Mouse (Mus musculus) neural tube, embryonic 14.5 days (tissue): ENCODE measurements around the gene Lamc3. TPM values are rescaled to one million over a fixed set of nuclear protein-coding genes. Genes with fewer than 3 reads are reported as not detected.

Source experiments
- ATAC-seq: fragments of 200-750 bp; cut with Nextera tagmentation; 2 replicates; pipeline ENCODE4 v1.8.0; 2017; ENCODE audit warnings: low read depth, mild to moderate bottlenecking, moderate TSS enrichment, moderate library complexity
- H3K27ac ChIP-seq: fragments of 300-500 bp; sonication (generic); 2 replicates; pipeline ENCODE4 v1.5.1; 2014; ENCODE audit warnings: low read depth, mild to moderate bottlenecking, control low read depth, low read length, moderate library complexity, mixed read lengths
- H3K27me3 ChIP-seq: fragments of 300-500 bp; sonication (generic); 2 replicates; pipeline ENCODE4 v1.6.1; 2014; ENCODE audit warnings: low read length; ENCODE audit not compliant: control insufficient read depth, insufficient read depth
- H3K36me3 ChIP-seq: fragments of 300-500 bp; sonication (generic); 2 replicates; pipeline ENCODE4 v1.6.1; 2014; ENCODE audit warnings: low read length, mixed read lengths; ENCODE audit not compliant: control insufficient read depth, insufficient read depth
- H3K4me1 ChIP-seq: fragments of 300-500 bp; sonication (generic); 2 replicates; pipeline ENCODE4 v1.6.1; 2014; ENCODE audit warnings: low read length; ENCODE audit not compliant: control insufficient read depth, insufficient read depth
- H3K4me2 ChIP-seq: fragments of 300-500 bp; sonication (generic); 2 replicates; pipeline ENCODE4 v1.6.1; 2014; ENCODE audit warnings: mild to moderate bottlenecking, low read depth, low read length, control low read depth
- H3K4me3 ChIP-seq: fragments of 300-500 bp; sonication (generic); 2 replicates; pipeline ENCODE4 v1.5.1; 2014; ENCODE audit warnings: low read depth, low read length, control low read depth, mixed read lengths
- H3K9ac ChIP-seq: fragments of 300-500 bp; sonication (generic); replicated peaks from 2 replicates; pipeline ENCODE4 v1.6.1; 2014; ENCODE audit warnings: low read depth, mild to moderate bottlenecking, control low read depth, low read length, mixed read lengths
- H3K9me3 ChIP-seq: fragments of 300-500 bp; sonication (generic); 2 replicates; pipeline ENCODE4 v1.6.1; 2016; ENCODE audit warnings: low read length; ENCODE audit not compliant: control insufficient read depth
- WGBS: fragments of 180-500 bp; shearing (Covaris S2); extraction: QIAGEN DNeasy Blood & Tissue Kit; methylation state at CpG from one replicate; pipeline ENCODE4 v1.1.7; 2014; 5-methylcytosine and 5-hydroxymethylcytosine counted together
- polyA plus RNA-seq: library from polyadenylated mRNA; unstranded; fragments of >200 nt; fragmentation: Nextera tagmentation; extraction: Ambion mirVana; gene quantifications from 2 replicates; pipeline ENCODE4 v1.2.1, GENCODE M21; 2014

The Lamc3 gene
- polyA plus RNA-seq, 1 experiment from 2014 or later, result 0.60 TPM

- no peak for ATAC-seq
- Histone ChIP-seq H3K36me3 (no peaks in the 10 kb centered on the region), H3K4me2 (no peak overlapping the region), H3K27me3 (no peaks in the 10 kb centered on the region), H3K9me3 (no peaks in the 10 kb centered on the region), H3K4me1 (no peaks in the 10 kb centered on the region; the same call in 1 of the 2 replicates), H3K4me3 (no peak overlapping the region), H3K27ac (no peak overlapping the region), H3K9ac (no peak overlapping the region)
- WGBS, result 92% methylated on average over 3 of the region's 3 CpGs
Measured at GRCm38 (mm10) chr2:31964191-31964590, 77.1 kb downstream of the Lamc3 start.

DNA sequence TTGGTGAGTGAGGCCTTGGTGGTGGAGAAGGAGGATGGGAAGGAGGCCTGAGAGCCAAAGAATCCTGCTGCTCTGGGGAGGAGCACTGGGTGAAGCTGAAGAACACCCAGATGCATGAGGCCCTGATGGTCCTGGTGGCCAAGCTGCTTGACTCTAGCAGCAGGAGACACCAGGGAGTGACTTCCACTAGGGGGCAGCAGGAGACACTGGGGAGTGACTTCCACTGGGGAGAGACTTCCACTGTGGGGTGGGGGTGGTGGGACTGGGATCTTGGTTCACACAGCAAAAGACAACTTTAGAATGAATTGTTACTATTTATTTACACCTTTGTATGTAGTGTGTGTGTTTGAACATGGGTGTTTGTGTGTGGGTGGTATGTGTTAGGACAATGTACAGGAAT lies 78.0 kb downstream of the Lamc3 start:
- no peak overlapping the region for H3K9ac ChIP-seq
- H3K36me3 ChIP-seq, result no peaks in the 10 kb centered on the region
- ATAC-seq, result no peak
- no peak overlapping the region for H3K27ac ChIP-seq
- no peaks in the 10 kb centered on the region; the same call in 1 of the 2 replicates for H3K4me1 ChIP-seq
- no peak overlapping the region for H3K4me3 ChIP-seq
- H3K27me3 ChIP-seq, result no peaks in the 10 kb centered on the region
- no peak overlapping the region for H3K4me2 ChIP-seq
- no peaks in the 10 kb centered on the region for H3K9me3 ChIP-seq

- Histone ChIP-seq H3K27me3 (no peaks in the 10 kb centered on the region), H3K4me2 (no peak overlapping the region), H3K9me3 (no peaks in the 10 kb centered on the region), H3K9ac (no peak overlapping the region), H3K4me1 (no peaks in the 10 kb centered on the region; the same call in 1 of the 2 replicates), H3K27ac (no peak overlapping the region), H3K4me3 (no peak overlapping the region), H3K36me3 (0 out of 2 replicates have a peak, but pooled peaks cover 8% of the 10 kb centered on the region)
- WGBS, result 77% methylated on average over 8 of the region's 8 CpGs
- ATAC-seq, result no peak
Measured at GRCm38 (mm10) chr2:31966801-31967200, 79.7 kb downstream of the Lamc3 start.

DNA sequence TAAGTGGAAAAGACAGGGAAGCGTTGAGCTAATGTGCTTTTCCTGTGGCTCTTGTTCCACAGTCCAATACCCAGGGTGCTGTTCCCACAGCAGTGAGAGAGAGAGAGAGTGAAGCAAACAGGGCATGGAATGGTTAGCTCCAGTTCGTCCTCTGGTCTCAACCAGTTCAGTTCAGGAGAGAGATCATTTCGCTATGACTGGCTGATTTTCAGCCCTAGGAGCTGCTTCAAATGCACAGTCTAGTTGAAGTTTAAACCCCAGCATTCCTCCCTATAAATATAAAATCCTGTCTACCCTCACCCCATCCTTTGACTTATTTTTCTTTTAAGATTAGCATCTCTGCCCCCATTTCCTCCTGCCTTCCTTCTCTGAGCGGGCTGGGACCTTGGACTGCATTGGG lies 85.5 kb downstream of the Lamc3 start:
- no peak for ATAC-seq
- 88% methylated on average over 4 of the region's 4 CpGs for WGBS

GRCm38 (mm10) chr2:31974141-31974808 lies 87.2 kb downstream of the Lamc3 start, which contains the start of gene Nup214:
Gene Nup214, plus strand, starts transcription at chr2:31974436.
- Histone ChIP-seq H3K4me3 (peak within 1 kb of the TSS; percentile 81), H3K9me3 (no peaks in the 10 kb centered on the region), H3K27me3 (no peaks in the 10 kb centered on the region; the same call in 1 of the 2 replicates), H3K9ac (peak within 1 kb of the TSS; percentile 78), H3K4me1 (peaks cover 7% of the 10 kb centered on the region), H3K36me3 (peaks cover 25% of the 10 kb centered on the region), H3K4me2 (peak within 1 kb of the TSS; percentile 64), H3K27ac (peak within 1 kb of the TSS; percentile 78)
- WGBS, result under 1% methylated on average over 60 of the region's 60 CpGs
- peak; percentile 99 for ATAC-seq

More for the DNA sequence above, 85.5 kb downstream of the Lamc3 start:
- peaks cover 21% of the 10 kb centered on the region for H3K36me3 ChIP-seq
- no peak overlapping the region for H3K27ac ChIP-seq
- no peak overlapping the region for H3K4me3 ChIP-seq
- no peaks in the 10 kb centered on the region for H3K9me3 ChIP-seq
- H3K27me3 ChIP-seq, result no peaks in the 10 kb centered on the region; the same call in 1 of the 2 replicates
- H3K9ac ChIP-seq, result no peak overlapping the region
- no peak overlapping the region for H3K4me2 ChIP-seq
- peaks cover 7% of the 10 kb centered on the region for H3K4me1 ChIP-seq

- Histone ChIP-seq H3K4me1 (peaks cover 7% of the 10 kb centered on the region), H3K27ac (no peak overlapping the region), H3K4me2 (peak overlapping the region; percentile 64), H3K4me3 (peak overlapping the region; percentile 81), H3K27me3 (no peaks in the 10 kb centered on the region; the same call in 1 of the 2 replicates), H3K9ac (peak overlapping the region; percentile 78), H3K36me3 (peaks cover 29% of the 10 kb centered on the region), H3K9me3 (no peaks in the 10 kb centered on the region)
- 11% methylated on average over 13 of the region's 13 CpGs for WGBS
- no peak for ATAC-seq
Measured at GRCm38 (mm10) chr2:31974809-31975371, 87.8 kb downstream of the Lamc3 start.

- WGBS, result 92% methylated on average over 1 of the region's 1 CpGs
- H3K36me3 ChIP-seq, result peaks cover 84% of the 10 kb centered on the region
- H3K27me3 ChIP-seq, result no peaks in the 10 kb centered on the region
- H3K9ac ChIP-seq, result no peak overlapping the region
- no peaks in the 10 kb centered on the region for H3K4me1 ChIP-seq
- H3K9me3 ChIP-seq, result no peaks in the 10 kb centered on the region
- no peak for ATAC-seq
- no peak overlapping the region for H3K4me3 ChIP-seq
- H3K4me2 ChIP-seq, result no peak overlapping the region
- H3K27ac ChIP-seq, result no peak overlapping the region
Measured at GRCm38 (mm10) chr2:31987774-31988173, 100.7 kb downstream of the Lamc3 start.

GRCm38 (mm10) chr2:31990961-31991360 lies 103.9 kb downstream of the Lamc3 start:
- H3K4me1 ChIP-seq, result no peaks in the 10 kb centered on the region
- no peak for ATAC-seq

DNA sequence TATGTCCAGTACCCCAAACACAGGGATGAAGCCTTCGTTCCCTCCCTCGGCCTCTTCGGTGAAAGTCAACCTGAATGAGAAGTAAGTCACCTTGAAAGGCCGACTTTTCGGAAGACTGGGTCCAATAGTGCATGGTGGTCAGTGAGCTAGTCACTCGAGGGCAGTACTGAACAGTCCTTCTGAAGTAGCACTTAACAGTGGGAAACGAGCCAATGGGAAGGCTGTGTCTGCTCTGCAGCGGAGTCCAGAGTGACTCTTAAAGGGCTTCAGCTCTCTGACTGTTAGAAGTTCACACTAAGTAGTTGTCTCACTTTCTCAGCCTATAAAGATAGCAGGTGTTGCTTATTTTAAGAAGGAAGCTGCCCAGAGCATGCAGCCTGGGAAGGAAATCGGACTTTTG lies 107.8 kb downstream of the Lamc3 start:
- ATAC-seq, result no peak
- 96% methylated on average over 9 of the region's 9 CpGs for WGBS
- H3K27me3 ChIP-seq, result no peaks in the 10 kb centered on the region
- H3K9ac ChIP-seq, result no peak overlapping the region
- H3K27ac ChIP-seq, result no peak overlapping the region
- H3K4me1 ChIP-seq, result no peaks in the 10 kb centered on the region
- peaks cover 71% of the 10 kb centered on the region for H3K36me3 ChIP-seq
- no peak overlapping the region for H3K4me2 ChIP-seq
- no peaks in the 10 kb centered on the region for H3K9me3 ChIP-seq
- H3K4me3 ChIP-seq, result no peak overlapping the region

More at GRCm38 (mm10) chr2:31990961-31991360, 103.9 kb downstream of the Lamc3 start:
- H3K4me3 ChIP-seq, result no peak overlapping the region
- 98% methylated on average over 4 of the region's 4 CpGs for WGBS
- H3K27ac ChIP-seq, result no peak overlapping the region
- H3K36me3 ChIP-seq, result peaks cover 72% of the 10 kb centered on the region
- H3K9ac ChIP-seq, result no peak overlapping the region
- H3K27me3 ChIP-seq, result no peaks in the 10 kb centered on the region
- H3K4me2 ChIP-seq, result no peak overlapping the region
- no peaks in the 10 kb centered on the region for H3K9me3 ChIP-seq
